In genomic region chr15:100391066-100391465, GRCm38 (mm10) we compare ENCODE assay signal across 35 mouse cellular contexts. TPM values are rescaled to one million over a fixed set of nuclear protein-coding genes. Genes with fewer than 3 reads are reported as not detected.
DNase-seq lines count a peak whose midpoint lies in the region; ATAC-seq and TF ChIP-seq lines count a peak whose summit lies in the region.
"Had no signal": no experiment of that assay in that cellular context is flagged by ENCODE, and none has a peak within 500 bp of the region (broad histone marks: within the 10 kb centered on the region; RNA-seq: fewer than 3 reads in every experiment).

No protein-coding gene starts in this region.

- TF ChIP-seq POLR2A in MEL (IDR thresholded peaks at IDR 0.05; ENCODE audit: control insufficient read depth in 1 of 2, insufficient read depth in 1 of 2, low read depth in 1 of 2, low read length in 2 of 2, poor library complexity in 1 of 2) = no peak

- no peaks in the 10 kb centered on the region for H3K79me2 ChIP-seq in MEL (ENCODE audit: control insufficient read depth, insufficient read depth, low read length, poor library complexity)

- H3K4me1 ChIP-seq in heart, embryonic 10.5 days = peaks cover 50% of the 10 kb centered on the region
- peaks cover 21 to 25% of the 10 kb centered on the region in 2 experiments for H3K4me1 ChIP-seq in MEL (ENCODE audit: control insufficient read depth in 1 of 2, insufficient read depth in 2 of 2, low read length in 2 of 2)
- peaks cover 62% of the 10 kb centered on the region for H3K4me1 ChIP-seq in liver, embryonic 12.5 days
- H3K4me1 ChIP-seq in liver, postnatal 0 days (ENCODE audit: insufficient read depth) = peaks cover 9% of the 10 kb centered on the region
- no peaks in the 10 kb centered on the region for H3K4me1 ChIP-seq in hindbrain, embryonic 11.5 days (replicated peaks; ENCODE audit: control insufficient read depth, insufficient read depth, low read length)
- H3K4me1 ChIP-seq: forebrain, embryonic 12.5 days; hindbrain, embryonic 15.5 days; midbrain, embryonic 12.5 days; stomach, embryonic 15.5 days had no signal

- H3K4me2 ChIP-seq in liver, embryonic 12.5 days = peak overlapping the region; percentile 55
- H3K4me2 ChIP-seq in liver, postnatal 0 days (ENCODE audit: low read depth, low read length) = no peak overlapping the region
- H3K4me2 ChIP-seq in hindbrain, embryonic 11.5 days (replicated peaks; ENCODE audit: low read depth, low read length) = no peak overlapping the region
- H3K4me2 ChIP-seq: embryonic facial prominence, embryonic 13.5 days; forebrain, embryonic 12.5 days; heart, embryonic 13.5 days; hindbrain, embryonic 15.5 days; limb, embryonic 13.5 days; lung, embryonic 14.5 days; midbrain, embryonic 12.5 days; neural tube, embryonic 13.5 days; stomach, embryonic 15.5 days had no signal

- H3K4me3 ChIP-seq in heart, embryonic 10.5 days = no peak overlapping the region
- no peak overlapping the region for H3K4me3 ChIP-seq in MEL (ENCODE audit: control insufficient read depth in 1 of 2, insufficient read depth in 1 of 2, low read depth in 2 of 2, low read length in 2 of 2)
- no peak overlapping the region for H3K4me3 ChIP-seq in liver, embryonic 12.5 days
- no peak overlapping the region for H3K4me3 ChIP-seq in liver, postnatal 0 days (ENCODE audit: low read depth, low read length)
- H3K4me3 ChIP-seq in hindbrain, embryonic 11.5 days (ENCODE audit: low read depth, low read length) = no peak overlapping the region
- H3K4me3 ChIP-seq: embryonic facial prominence, embryonic 13.5 days; forebrain, embryonic 12.5 days; heart, embryonic 13.5 days; hindbrain, embryonic 15.5 days; layer of hippocampus, adult 2 months; limb, embryonic 13.5 days; midbrain, embryonic 12.5 days; neural tube, embryonic 13.5 days; stomach, embryonic 15.5 days had no signal

- peak overlapping the region; percentile 47 for H3K27ac ChIP-seq in heart, embryonic 10.5 days
- peak overlapping the region; percentile 81 for H3K27ac ChIP-seq in MEL (ENCODE audit: control insufficient read depth, low read depth, low read length)
- H3K27ac ChIP-seq in liver, embryonic 12.5 days = peak overlapping the region; percentile 88
- H3K27ac ChIP-seq in liver, postnatal 0 days (ENCODE audit: low read depth) = no peak overlapping the region
- no peak overlapping the region for H3K27ac ChIP-seq in hindbrain, embryonic 11.5 days (ENCODE audit: low read depth, low read length)
- H3K27ac ChIP-seq: embryonic facial prominence, embryonic 13.5 days; forebrain, embryonic 12.5 days; heart, embryonic 13.5 days; hindbrain, embryonic 15.5 days; layer of hippocampus, adult 2 months; limb, embryonic 13.5 days; midbrain, embryonic 12.5 days; neural tube, embryonic 13.5 days; stomach, embryonic 15.5 days had no signal

- no peak for TF ChIP-seq RAD21 in MEL (IDR thresholded peaks at IDR 0.05; ENCODE audit: low read depth, low read length)

- H3K36me3 ChIP-seq in heart, embryonic 10.5 days = peaks cover 25% of the 10 kb centered on the region
- peaks cover 15 to 22% of the 10 kb centered on the region in 2 experiments for H3K36me3 ChIP-seq in MEL (ENCODE audit: control insufficient read depth in 1 of 2, insufficient read depth in 2 of 2, low read length in 2 of 2)
- peaks cover 64% of the 10 kb centered on the region for H3K36me3 ChIP-seq in liver, embryonic 12.5 days
- H3K36me3 ChIP-seq in liver, postnatal 0 days (replicated peaks; ENCODE audit: insufficient read depth, low read length) = peaks cover 26% of the 10 kb centered on the region
- 0 out of 2 replicates have a peak, but pooled peaks cover 3% of the 10 kb centered on the region for H3K36me3 ChIP-seq in hindbrain, embryonic 11.5 days (ENCODE audit: control insufficient read depth, insufficient read depth, low read length)

- no peak for TF ChIP-seq CTCF in MEL (IDR thresholded peaks at IDR 0.05 in 2 of 3, conservative IDR thresholded peaks at IDR 0.05 in 1 of 3; ENCODE audit: control insufficient read depth in 1 of 3, insufficient read depth in 1 of 3, low read depth in 2 of 3, low read length in 3 of 3, poor library complexity in 1 of 3, severe bottlenecking in 1 of 3)
- no peak for TF ChIP-seq CTCF in liver, postnatal 0 days (IDR thresholded peaks at IDR 0.05; ENCODE audit: low read depth)

- no peak overlapping the region for H3K9ac ChIP-seq in MEL (ENCODE audit: control insufficient read depth, low read depth, low read length, poor library complexity, severe bottlenecking)
- H3K9ac ChIP-seq in liver, embryonic 12.5 days = peak overlapping the region; percentile 52
- 0 out of 2 replicates have a peak overlapping the region, but pooled peaks have one; percentile 3 for H3K9ac ChIP-seq in liver, postnatal 0 days (replicated peaks)
- no peak overlapping the region for H3K9ac ChIP-seq in hindbrain, embryonic 11.5 days (ENCODE audit: low read depth, low read length)
- H3K9ac ChIP-seq: embryonic facial prominence, embryonic 13.5 days; forebrain, embryonic 12.5 days; forebrain, postnatal 0 days; heart, embryonic 13.5 days; hindbrain, embryonic 15.5 days; limb, embryonic 13.5 days; lung, embryonic 14.5 days; midbrain, embryonic 12.5 days; neural tube, embryonic 13.5 days; stomach, embryonic 15.5 days had no signal

- H3K27me3 ChIP-seq in heart, embryonic 10.5 days (ENCODE audit: insufficient read depth, poor library complexity, severe bottlenecking) = no peaks in the 10 kb centered on the region
- no peaks in the 10 kb centered on the region for H3K27me3 ChIP-seq in MEL (ENCODE audit: control insufficient read depth in 1 of 2, insufficient read depth in 2 of 2, low read length in 2 of 2)
- H3K27me3 ChIP-seq in liver, embryonic 12.5 days (replicated peaks) = no peaks in the 10 kb centered on the region
- H3K27me3 ChIP-seq in liver, postnatal 0 days (ENCODE audit: insufficient read depth, low read length) = no peaks in the 10 kb centered on the region
- H3K27me3 ChIP-seq in hindbrain, embryonic 11.5 days (ENCODE audit: control insufficient read depth, insufficient read depth, low read length) = no peaks in the 10 kb centered on the region
- H3K27me3 ChIP-seq: embryonic facial prominence, embryonic 13.5 days; forebrain, embryonic 12.5 days; heart, embryonic 13.5 days; hindbrain, embryonic 15.5 days; limb, embryonic 13.5 days; midbrain, embryonic 12.5 days; neural tube, embryonic 13.5 days; stomach, embryonic 15.5 days had no signal

- no peaks in the 10 kb centered on the region for H3K9me3 ChIP-seq in heart, embryonic 10.5 days
- H3K9me3 ChIP-seq in MEL (replicated peaks; ENCODE audit: insufficient read depth, low read length) = no peaks in the 10 kb centered on the region
- H3K9me3 ChIP-seq in liver, embryonic 12.5 days (replicated peaks) = no peaks in the 10 kb centered on the region
- H3K9me3 ChIP-seq in liver, postnatal 0 days (ENCODE audit: low read length) = no peaks in the 10 kb centered on the region
- H3K9me3 ChIP-seq in hindbrain, embryonic 11.5 days (ENCODE audit: control insufficient read depth, low read length) = no peaks in the 10 kb centered on the region
- H3K9me3 ChIP-seq: embryonic facial prominence, embryonic 13.5 days; forebrain, embryonic 12.5 days; heart, embryonic 13.5 days; hindbrain, embryonic 15.5 days; limb, embryonic 13.5 days; midbrain, embryonic 12.5 days; neural tube, embryonic 13.5 days; stomach, embryonic 15.5 days had no signal

- DNase-seq in heart, embryonic 10.5 days (ENCODE audit: low spot score) = no peak
- DNase-seq in heart, adult 9 months (ENCODE audit: low spot score in 2 of 2) = no peak
- DNase-seq in MEL (ENCODE audit: low read depth, low spot score) (no peak), adipocyte (ENCODE audit: low spot score) (no peak)
- no peak for DNase-seq in liver, postnatal 0 days
- DNase-seq in hindbrain, embryonic 11.5 days (ENCODE audit: low spot score) = no peak
- DNase-seq in thymus, adult 18-20 months = no peak
- DNase-seq: cerebellum, adult 18-20 months; cerebellum, postnatal 10 days; forebrain, postnatal 0 days; gastrocnemius, postnatal 10 days; heart, postnatal 10 days; kidney, adult 11 months; lung, embryonic 14.5 days; thymus, postnatal 25 days had no signal

- TF ChIP-seq EP300 in MEL (IDR thresholded peaks at IDR 0.05; ENCODE audit: low read depth in 1 of 2, low read length in 2 of 2) = no peak
- TF ChIP-seq EP300 in liver, postnatal 0 days (IDR thresholded peaks at IDR 0.05; ENCODE audit: low read depth) = no peak

- ATAC-seq in liver, embryonic 12.5 days = peak; percentile 58
- peak; percentile 18 for ATAC-seq in liver, postnatal 0 days
- ATAC-seq in hindbrain, embryonic 11.5 days (ENCODE audit: low FRiP score) = no peak
- ATAC-seq: forebrain, postnatal 0 days; inflammation-experienced regulatory T-cells, adult 6 months had no signal

- 51% methylated on average over 7 of the region's 7 CpGs for WGBS in heart, embryonic 10.5 days
- 31% methylated on average over 7 of the region's 7 CpGs for WGBS in liver, embryonic 12.5 days (ENCODE audit: insufficient replicate concordance)
- 48% methylated on average over 7 of the region's 7 CpGs for WGBS in liver, postnatal 0 days (ENCODE audit: insufficient replicate concordance)
- WGBS in hindbrain, embryonic 11.5 days = 85% methylated on average over 7 of the region's 7 CpGs

RNA-seq across cellular contexts. Expression of gene Higd1c, which starts 26.7 kb away (rescaled TPM):
- polyA plus RNA-seq in heart, embryonic 10.5 days (2016; fragmentation: Nextera tagmentation; extraction: Ambion mirVana) = not detected in 2 replicates
- total RNA-seq in MEL (2012; rRNA removed) = not detected in 2 replicates
- not detected for polyA plus RNA-seq in MEL (2012; ENCODE audit: insufficient read depth in 1 of 2, insufficient read length in 2 of 2, low read depth in 1 of 2, low replicate concordance in 2 of 2, missing spikeins in 1 of 2)
- not detected in 2 replicates for polyA plus RNA-seq in liver, embryonic 12.5 days (2016; fragmentation: Nextera tagmentation; extraction: Ambion mirVana)
- polyA plus RNA-seq in liver, postnatal 0 days (2015; fragmentation: Nextera tagmentation; extraction: Ambion mirVana) = not detected in 2 replicates
- not detected in 2 replicates for polyA plus RNA-seq in hindbrain, embryonic 11.5 days (2014; fragmentation: Nextera tagmentation; extraction: Ambion mirVana)
- total RNA-seq: adrenal gland, adult 18-20 months; common myeloid progenitor, adult 5-6 weeks; forebrain, postnatal 0 days; gastrocnemius, postnatal 10 days; granulocyte monocyte progenitor cell, adult 5-6 weeks; heart, postnatal 10 days; hematopoietic stem cell, adult 5-6 weeks; layer of hippocampus, adult 2 months; layer of hippocampus, postnatal 14 days; left cerebral cortex, adult 8-10 months; left cerebral cortex, postnatal 36 days; megakaryocyte, adult 5-6 weeks; midbrain, postnatal 0 days had no signal
- polyA plus RNA-seq: embryonic facial prominence, embryonic 13.5 days; forebrain, embryonic 12.5 days; forebrain, postnatal 0 days; heart, embryonic 13.5 days; inflammation-experienced regulatory T-cells, adult 6 months; limb, embryonic 13.5 days; lung, embryonic 14.5 days; midbrain, embryonic 12.5 days; midbrain, postnatal 0 days; stomach, embryonic 15.5 days had no signal

RNA-seq across cellular contexts. Expression of gene Gm5475, which starts 30.9 kb away (rescaled TPM):
- polyA plus RNA-seq in heart, embryonic 10.5 days (2016; fragmentation: Nextera tagmentation; extraction: Ambion mirVana) = not detected in 2 replicates
- 0.15 TPM in 1 of 2 replicates, not detected in the other for total RNA-seq in MEL (2012; rRNA removed)
- under 1 TPM in 1 of 2 experiments, not detected in 1; 0.14 TPM for polyA plus RNA-seq in MEL (2012; ENCODE audit: insufficient read depth in 1 of 2, insufficient read length in 2 of 2, low read depth in 1 of 2, low replicate concordance in 2 of 2, missing spikeins in 1 of 2)
- 0.06 and 0.08 TPM in 2 replicates for polyA plus RNA-seq in liver, embryonic 12.5 days (2016; fragmentation: Nextera tagmentation; extraction: Ambion mirVana)
- polyA plus RNA-seq in liver, postnatal 0 days (2015; fragmentation: Nextera tagmentation; extraction: Ambion mirVana) = 0.04 TPM in 1 of 2 replicates, not detected in the other
- polyA plus RNA-seq in hindbrain, embryonic 11.5 days (2014; fragmentation: Nextera tagmentation; extraction: Ambion mirVana) = not detected in 2 replicates
- total RNA-seq: adrenal gland, adult 18-20 months; common myeloid progenitor, adult 5-6 weeks; forebrain, postnatal 0 days; granulocyte monocyte progenitor cell, adult 5-6 weeks; heart, postnatal 10 days; hematopoietic stem cell, adult 5-6 weeks; layer of hippocampus, adult 2 months; layer of hippocampus, postnatal 14 days; left cerebral cortex, postnatal 36 days; megakaryocyte, adult 5-6 weeks; midbrain, postnatal 0 days had no signal
- polyA plus RNA-seq: embryonic facial prominence, embryonic 13.5 days; lung, embryonic 14.5 days had no signal

RNA-seq across cellular contexts. Expression of gene Slc11a2, which starts 33.8 kb away (rescaled TPM):
- polyA plus RNA-seq in heart, embryonic 10.5 days (2016; fragmentation: Nextera tagmentation; extraction: Ambion mirVana) = 20.4 and 24.5 TPM in 2 replicates
- 52.7 and 69.0 TPM in 2 replicates for total RNA-seq in MEL (2012; rRNA removed)
- polyA plus RNA-seq in MEL (2012; ENCODE audit: insufficient read depth in 1 of 2, insufficient read length in 2 of 2, low read depth in 1 of 2, low replicate concordance in 2 of 2, missing spikeins in 1 of 2) = 100 to 1,000 TPM in 1 of 2 experiments, not detected in 1; 112 TPM
- 56.5 and 59.7 TPM in 2 replicates for polyA plus RNA-seq in liver, embryonic 12.5 days (2016; fragmentation: Nextera tagmentation; extraction: Ambion mirVana)
- polyA plus RNA-seq in liver, postnatal 0 days (2015; fragmentation: Nextera tagmentation; extraction: Ambion mirVana) = 15.0 and 16.3 TPM in 2 replicates
- polyA plus RNA-seq in hindbrain, embryonic 11.5 days (2014; fragmentation: Nextera tagmentation; extraction: Ambion mirVana) = 19.1 and 24.1 TPM in 2 replicates

RNA-seq across cellular contexts. Expression of gene Mettl7a2, which starts 38.1 kb away (rescaled TPM):
- not detected in 2 replicates for polyA plus RNA-seq in heart, embryonic 10.5 days (2016; fragmentation: Nextera tagmentation; extraction: Ambion mirVana)
- total RNA-seq in MEL (2012; rRNA removed) = not detected in 2 replicates
- not detected for polyA plus RNA-seq in MEL (2012; ENCODE audit: insufficient read depth in 1 of 2, insufficient read length in 2 of 2, low read depth in 1 of 2, low replicate concordance in 2 of 2, missing spikeins in 1 of 2)
- polyA plus RNA-seq in liver, embryonic 12.5 days (2016; fragmentation: Nextera tagmentation; extraction: Ambion mirVana) = not detected in 2 replicates
- polyA plus RNA-seq in liver, postnatal 0 days (2015; fragmentation: Nextera tagmentation; extraction: Ambion mirVana) = not detected in 2 replicates
- not detected in 2 replicates for polyA plus RNA-seq in hindbrain, embryonic 11.5 days (2014; fragmentation: Nextera tagmentation; extraction: Ambion mirVana)
- total RNA-seq: common myeloid progenitor, adult 5-6 weeks; forebrain, postnatal 0 days; granulocyte monocyte progenitor cell, adult 5-6 weeks; hematopoietic stem cell, adult 5-6 weeks; megakaryocyte, adult 5-6 weeks; midbrain, postnatal 0 days had no signal
- polyA plus RNA-seq: embryonic facial prominence, embryonic 13.5 days; forebrain, embryonic 12.5 days; forebrain, postnatal 0 days; heart, embryonic 13.5 days; hindbrain, embryonic 15.5 days; inflammation-experienced regulatory T-cells, adult 6 months; lung, embryonic 14.5 days; midbrain, embryonic 12.5 days; midbrain, postnatal 0 days; neural tube, embryonic 13.5 days; stomach, embryonic 15.5 days had no signal

RNA-seq across cellular contexts. Expression of gene Methig1, which starts 38.1 kb away (rescaled TPM):
- polyA plus RNA-seq in heart, embryonic 10.5 days (2016; fragmentation: Nextera tagmentation; extraction: Ambion mirVana) = 0.33 TPM in 1 of 2 replicates, not detected in the other
- total RNA-seq in MEL (2012; rRNA removed) = not detected in 2 replicates
- polyA plus RNA-seq in MEL (2012; ENCODE audit: insufficient read depth in 1 of 2, insufficient read length in 2 of 2, low read depth in 1 of 2, low replicate concordance in 2 of 2, missing spikeins in 1 of 2) = not detected
- not detected in 2 replicates for polyA plus RNA-seq in liver, embryonic 12.5 days (2016; fragmentation: Nextera tagmentation; extraction: Ambion mirVana)
- 0.12 and 0.15 TPM in 2 replicates for polyA plus RNA-seq in liver, postnatal 0 days (2015; fragmentation: Nextera tagmentation; extraction: Ambion mirVana)
- polyA plus RNA-seq in hindbrain, embryonic 11.5 days (2014; fragmentation: Nextera tagmentation; extraction: Ambion mirVana) = 0.19 TPM in 1 of 2 replicates, not detected in the other
- total RNA-seq: common myeloid progenitor, adult 5-6 weeks; forebrain, postnatal 0 days; gastrocnemius, postnatal 10 days; granulocyte monocyte progenitor cell, adult 5-6 weeks; heart, postnatal 10 days; hematopoietic stem cell, adult 5-6 weeks; layer of hippocampus, adult 2 months; layer of hippocampus, postnatal 14 days; left cerebral cortex, postnatal 36 days; megakaryocyte, adult 5-6 weeks; midbrain, postnatal 0 days had no signal
- polyA plus RNA-seq: embryonic facial prominence, embryonic 13.5 days; forebrain, embryonic 12.5 days; forebrain, postnatal 0 days; heart, embryonic 13.5 days; hindbrain, embryonic 15.5 days; lung, embryonic 14.5 days; midbrain, embryonic 12.5 days; midbrain, postnatal 0 days had no signal

Comparison
In these comparisons a context has a peak if more than half of its experiments do, and no peak if none do; other contexts are left out.
1. H3K27ac ChIP-seq: peak in heart, embryonic 10.5 days (single experiment), MEL (single experiment) and liver, embryonic 12.5 days (single experiment); none in liver, postnatal 0 days (single experiment) and hindbrain, embryonic 11.5 days (single experiment).
2. H3K9ac ChIP-seq: peak in liver, embryonic 12.5 days (single experiment) and liver, postnatal 0 days (single experiment); none in MEL (single experiment) and hindbrain, embryonic 11.5 days (single experiment).